Mouse (Mus musculus) gastrocnemius, adult 18-20 months (tissue): ENCODE data around the gene Ppp2r2d. TPM values are rescaled to one million over a fixed set of nuclear protein-coding genes. Genes with fewer than 3 reads are reported as not detected.

ENCODE experiments used
- DNase-seq: peaks from one replicate; pipeline ENCODE4 v3.0.0; 2021; ENCODE audit warnings: low spot score
- total RNA-seq, 2 experiments: library from RNA; stranded (reverse); gene quantifications; 2 replicates each; pipeline ENCODE4 v1.2.3; 2021

Ppp2r2d gene
- total RNA-seq, 2 experiments from 2014 or later: 39.7 to 41.5 TPM

DNA sequence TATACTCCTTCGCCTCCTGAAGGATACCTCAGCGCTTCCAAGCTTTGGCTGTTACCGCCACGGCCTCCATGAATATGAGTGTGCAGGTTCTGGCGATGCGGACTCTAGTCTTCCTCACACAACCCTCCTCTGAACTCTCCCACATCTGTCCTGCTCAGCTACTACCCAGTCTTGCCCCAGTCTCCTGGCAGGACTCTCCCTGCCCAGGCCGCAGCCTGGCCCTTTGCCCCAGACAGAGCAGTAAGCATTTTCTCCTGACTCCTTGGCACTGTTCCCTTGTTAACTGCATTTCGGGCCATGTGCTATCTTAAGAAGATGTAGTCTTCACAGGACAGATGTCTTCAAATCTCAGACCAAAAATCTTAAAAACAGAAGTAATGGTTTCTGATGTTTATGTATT, 75.7 kb downstream of the Ppp2r2d start:
- peak; percentile 25 for DNase-seq

DNA sequence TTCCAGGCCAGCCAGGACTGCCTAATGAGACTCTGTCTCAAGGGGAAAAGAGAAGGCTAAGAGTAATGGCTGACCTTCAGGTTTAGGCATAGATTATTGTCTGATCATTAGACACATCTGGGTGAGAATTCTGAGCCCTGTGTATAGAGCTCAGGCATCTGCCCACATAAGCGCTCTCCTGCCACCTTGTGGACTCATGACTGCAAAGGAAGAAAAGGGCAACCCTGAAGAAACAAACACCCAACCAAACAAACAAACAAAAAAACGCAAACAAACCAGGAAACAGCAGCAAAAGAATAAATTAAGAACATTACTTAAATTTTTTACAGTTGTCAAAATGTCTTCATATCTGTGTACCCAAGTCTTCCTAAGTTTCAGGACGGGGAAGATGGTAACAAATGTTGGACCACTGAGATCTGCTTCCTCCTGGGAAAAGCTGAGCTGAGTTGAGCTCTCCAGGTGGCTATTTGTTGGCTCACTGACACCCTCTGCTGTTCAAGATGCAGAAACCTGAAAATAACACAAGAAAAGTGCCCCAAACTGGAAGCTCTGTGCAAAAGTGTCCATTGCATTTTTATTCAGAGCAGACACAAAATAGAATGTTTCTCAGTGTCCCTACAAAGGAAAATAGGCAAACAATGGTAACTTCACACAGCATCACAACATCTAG, 78.0 kb downstream of the Ppp2r2d start:
- DNase-seq: peak; percentile 50

DNA sequence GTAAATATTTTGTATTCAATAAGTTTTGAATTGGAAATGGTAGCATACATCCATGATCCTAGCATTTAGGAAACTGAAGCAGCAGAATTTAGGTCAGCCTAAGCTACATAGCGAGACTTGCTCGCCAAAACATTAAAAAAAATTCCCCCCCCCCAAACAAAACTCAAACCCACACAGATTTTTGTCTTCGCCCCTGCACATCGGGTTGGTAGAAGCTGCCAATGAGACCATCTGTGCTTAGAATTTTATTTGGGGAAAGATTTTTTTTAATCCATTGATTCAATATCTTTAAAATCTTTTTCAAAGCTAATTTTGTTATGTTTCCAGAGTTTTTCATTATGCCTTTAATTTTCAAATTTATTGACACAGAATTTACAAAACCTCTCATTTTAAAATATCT, 82.6 kb downstream of the Ppp2r2d start:
- no peak for DNase-seq

Other genes with a start within 250 kb of the Ppp2r2d start
- gene Mapk1ip1, start 194 bp downstream of the Ppp2r2d start, total RNA-seq: 10 to 100 TPM; 26.6 to 27.0 TPM
- 100 to 1,000 TPM; 213 to 257 TPM for gene Bnip3, start 63.4 kb downstream of the Ppp2r2d start, total RNA-seq
- under 1 TPM; 0.09 to 0.14 TPM for gene Jakmip3, start 94.7 kb downstream of the Ppp2r2d start, total RNA-seq
- gene Dpysl4, start 239.9 kb downstream of the Ppp2r2d start, total RNA-seq: under 1 TPM; 0.16 to 0.17 TPM